Mouse (Mus musculus) ES-E14 (cell line): ENCODE results near the gene Selp.

Source experiments
- HCFC1 ChIP-seq: IDR thresholded peaks from 2 replicates; pipeline ENCODE4 v1.6.1; 2012; ENCODE audit warnings: low read length, inconsistent platforms, borderline replicate concordance; ENCODE audit not compliant: insufficient read depth
- MAFK ChIP-seq: IDR thresholded peaks from 2 replicates; pipeline ENCODE4 v1.6.1; 2014; ENCODE audit warnings: mild to moderate bottlenecking, low read depth, low read length, inconsistent platforms; ENCODE audit not compliant: insufficient read depth
- ZC3H11A ChIP-seq: IDR thresholded peaks from 2 replicates; pipeline ENCODE4 v1.6.1; 2012; ENCODE audit warnings: low read depth, mild to moderate bottlenecking, inconsistent platforms, low read length, borderline replicate concordance
- ZNF384 ChIP-seq: IDR thresholded peaks from 2 replicates; pipeline ENCODE4 v1.6.1; 2012; ENCODE audit warnings: low read depth, low read length, inconsistent platforms

- no peak for TF ChIP-seq HCFC1
- no peak for TF ChIP-seq MAFK
- TF ChIP-seq ZC3H11A: no peak
- TF ChIP-seq ZNF384: no peak
Observed at GRCm38 (mm10) chr1:164117869-164118268, 2.8 kb downstream of the Selp start.
